Mouse (Mus musculus): ENCODE data around the gene Krt76. TPM values are rescaled to one million over a fixed set of nuclear protein-coding genes. Genes with fewer than 3 reads are reported as not detected.

The Krt76 gene
- polyA plus RNA-seq (2016; fragmentation: Nextera tagmentation; extraction: Ambion mirVana): not detected in 2 replicates

GRCm38 (mm10) chr15:101892820-101893219, at the start of gene Krt76:
Krt76 (minus strand) TSS chr15:101892920.
- Histone ChIP-seq H3K36me3 (no peaks in the 10 kb centered on the region), H3K9me3 (replicated peaks) (no peaks in the 10 kb centered on the region), H3K4me3 (no peak within 1 kb of the TSS), H3K27me3 (replicated peaks) (peaks cover 18% of the 10 kb centered on the region; the same call in 1 of the 2 replicates), H3K27ac (ENCODE audit: poor library complexity, severe bottlenecking) (no peak within 1 kb of the TSS), H3K4me1 (replicated peaks) (0 out of 2 replicates have a peak, but pooled peaks cover 3% of the 10 kb centered on the region), H3K4me2 (no peak within 1 kb of the TSS), H3K9ac (no peak within 1 kb of the TSS)
- no peak for ATAC-seq (ENCODE audit: insufficient number of reproducible peaks, low FRiP score)
- 55% methylated on average over 4 of the region's 4 CpGs for WGBS

GRCm38 (mm10) chr15:101941948-101942347, 49.2 kb upstream of the Krt76 start:
- 24% methylated on average over 8 of the region's 8 CpGs for WGBS
- ATAC-seq (ENCODE audit: insufficient number of reproducible peaks, low FRiP score): peak; percentile 73

DNA sequence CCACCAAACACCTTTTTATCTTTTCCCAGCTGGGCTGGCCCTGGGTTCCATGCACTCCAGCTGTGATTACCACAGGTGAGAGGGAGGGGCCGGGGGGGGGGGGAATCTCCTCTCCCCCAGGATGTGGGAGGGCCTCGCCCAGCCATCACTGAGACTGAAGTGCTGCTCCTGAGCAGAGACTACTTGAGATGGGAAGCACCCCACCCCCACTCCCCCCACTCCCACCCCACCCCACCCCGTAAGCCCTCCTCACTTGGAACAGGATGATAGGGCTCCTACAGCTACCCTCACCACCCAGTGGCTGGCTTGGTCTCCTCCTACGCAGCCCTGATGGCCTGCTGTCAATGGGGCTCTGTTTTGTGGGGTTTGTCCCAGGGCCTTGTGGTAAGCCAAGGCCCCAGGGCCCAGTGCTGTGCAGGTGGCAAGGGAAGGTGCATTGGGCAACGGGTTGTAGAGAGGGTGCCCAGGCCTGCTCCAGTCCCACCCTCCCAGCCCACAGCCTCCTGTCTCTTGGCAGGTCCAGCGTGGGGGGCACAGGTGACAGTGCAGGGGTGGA, 47.6 kb upstream of the Krt76 start, which contains the start of gene Krt79:
Krt79 (minus strand) TSS at position 51 of the 556 bp plus-strand sequence.
- no peak within 1 kb of the TSS for H3K27ac ChIP-seq (ENCODE audit: poor library complexity, severe bottlenecking)
- peaks cover 45% of the 10 kb centered on the region for H3K4me1 ChIP-seq (replicated peaks)
- 52% methylated on average over 6 of the region's 6 CpGs for WGBS
- ATAC-seq (ENCODE audit: insufficient number of reproducible peaks, low FRiP score): no peak
- no peak within 1 kb of the TSS for H3K4me3 ChIP-seq
- H3K4me2 ChIP-seq: no peak within 1 kb of the TSS
- H3K27me3 ChIP-seq (replicated peaks): peaks cover 9% of the 10 kb centered on the region; the same call in 1 of the 2 replicates
- no peak within 1 kb of the TSS for H3K9ac ChIP-seq
- H3K36me3 ChIP-seq: no peaks in the 10 kb centered on the region
- H3K9me3 ChIP-seq (replicated peaks): no peaks in the 10 kb centered on the region

More at GRCm38 (mm10) chr15:101941948-101942347, 49.2 kb upstream of the Krt76 start:
- Histone ChIP-seq H3K9ac (no peak overlapping the region), H3K4me1 (replicated peaks) (peaks cover 47% of the 10 kb centered on the region), H3K4me3 (no peak overlapping the region), H3K27me3 (replicated peaks) (peaks cover 4% of the 10 kb centered on the region; the same call in 1 of the 2 replicates), H3K9me3 (replicated peaks) (no peaks in the 10 kb centered on the region), H3K27ac (ENCODE audit: poor library complexity, severe bottlenecking) (peak overlapping the region; percentile 49; the same call in 1 of the 2 replicates), H3K36me3 (no peaks in the 10 kb centered on the region), H3K4me2 (0 out of 2 replicates have a peak overlapping the region, but pooled peaks have one; percentile 6)

- H3K27me3 ChIP-seq (replicated peaks): peaks cover 10% of the 10 kb centered on the region; the same call in 1 of the 2 replicates
- H3K9ac ChIP-seq: no peak overlapping the region
- WGBS: 67% methylated on average over 9 of the region's 9 CpGs
- no peak for ATAC-seq (ENCODE audit: insufficient number of reproducible peaks, low FRiP score)
- H3K4me2 ChIP-seq: no peak overlapping the region
- peaks cover 40% of the 10 kb centered on the region for H3K4me1 ChIP-seq (replicated peaks)
- no peak overlapping the region for H3K4me3 ChIP-seq
- no peaks in the 10 kb centered on the region for H3K9me3 ChIP-seq (replicated peaks)
- H3K36me3 ChIP-seq: no peaks in the 10 kb centered on the region
- no peak overlapping the region for H3K27ac ChIP-seq (ENCODE audit: poor library complexity, severe bottlenecking)
Measured at GRCm38 (mm10) chr15:101938600-101939308, 46.0 kb upstream of the Krt76 start.

DNA sequence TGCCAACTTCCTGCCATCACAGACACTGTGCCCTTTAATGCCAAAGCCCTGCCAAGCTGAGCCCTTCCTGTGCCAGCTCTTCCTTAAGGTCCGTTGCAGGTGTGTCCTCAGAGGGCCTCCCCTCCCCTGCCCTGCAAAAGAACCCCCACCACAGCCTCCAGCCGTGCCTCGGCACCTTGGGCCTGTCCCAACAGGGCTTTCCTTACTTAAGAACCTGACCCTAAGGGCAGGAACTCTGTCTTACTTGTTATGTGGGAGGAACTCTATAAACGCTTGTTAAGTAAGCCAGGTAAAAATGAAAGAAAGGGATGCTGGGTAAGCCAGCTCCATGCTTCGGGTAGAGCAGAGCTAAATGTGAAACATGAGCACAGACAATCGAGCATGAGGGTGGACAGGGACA, 40.3 kb upstream of the Krt76 start:
- H3K4me1 ChIP-seq (replicated peaks): peaks cover 19% of the 10 kb centered on the region
- H3K4me2 ChIP-seq: no peak overlapping the region
- H3K36me3 ChIP-seq: no peaks in the 10 kb centered on the region
- H3K27me3 ChIP-seq (replicated peaks): peaks cover 46% of the 10 kb centered on the region
- no peak overlapping the region for H3K4me3 ChIP-seq
- ATAC-seq (ENCODE audit: insufficient number of reproducible peaks, low FRiP score): no peak
- H3K9me3 ChIP-seq (replicated peaks): no peaks in the 10 kb centered on the region
- WGBS: 70% methylated on average over 6 of the region's 6 CpGs
- H3K9ac ChIP-seq: no peak overlapping the region
- H3K27ac ChIP-seq (ENCODE audit: poor library complexity, severe bottlenecking): no peak overlapping the region

GRCm38 (mm10) chr15:101929666-101930065, 36.9 kb upstream of the Krt76 start:
- Histone ChIP-seq H3K9ac (peak overlapping the region; percentile 31), H3K27me3 (replicated peaks) (peaks cover 46% of the 10 kb centered on the region), H3K4me3 (peak overlapping the region; percentile 39), H3K27ac (ENCODE audit: poor library complexity, severe bottlenecking) (no peak overlapping the region), H3K36me3 (no peaks in the 10 kb centered on the region), H3K4me1 (replicated peaks) (peaks cover 19% of the 10 kb centered on the region), H3K4me2 (peak overlapping the region; percentile 67), H3K9me3 (replicated peaks) (no peaks in the 10 kb centered on the region)
- WGBS: under 1% methylated on average over 17 of the region's 17 CpGs
- ATAC-seq (ENCODE audit: insufficient number of reproducible peaks, low FRiP score): no peak

GRCm38 (mm10) chr15:101929087-101929486, 36.4 kb upstream of the Krt76 start:
- Histone ChIP-seq H3K4me1 (replicated peaks) (peaks cover 19% of the 10 kb centered on the region), H3K4me3 (peak overlapping the region; percentile 39; the same call in 1 of the 2 replicates), H3K27ac (ENCODE audit: poor library complexity, severe bottlenecking) (no peak overlapping the region), H3K9me3 (replicated peaks) (no peaks in the 10 kb centered on the region), H3K4me2 (peak overlapping the region; percentile 67), H3K9ac (no peak overlapping the region), H3K36me3 (no peaks in the 10 kb centered on the region), H3K27me3 (replicated peaks) (peaks cover 51% of the 10 kb centered on the region)
- 11% methylated on average over 9 of the region's 9 CpGs for WGBS
- ATAC-seq (ENCODE audit: insufficient number of reproducible peaks, low FRiP score): no peak

DNA sequence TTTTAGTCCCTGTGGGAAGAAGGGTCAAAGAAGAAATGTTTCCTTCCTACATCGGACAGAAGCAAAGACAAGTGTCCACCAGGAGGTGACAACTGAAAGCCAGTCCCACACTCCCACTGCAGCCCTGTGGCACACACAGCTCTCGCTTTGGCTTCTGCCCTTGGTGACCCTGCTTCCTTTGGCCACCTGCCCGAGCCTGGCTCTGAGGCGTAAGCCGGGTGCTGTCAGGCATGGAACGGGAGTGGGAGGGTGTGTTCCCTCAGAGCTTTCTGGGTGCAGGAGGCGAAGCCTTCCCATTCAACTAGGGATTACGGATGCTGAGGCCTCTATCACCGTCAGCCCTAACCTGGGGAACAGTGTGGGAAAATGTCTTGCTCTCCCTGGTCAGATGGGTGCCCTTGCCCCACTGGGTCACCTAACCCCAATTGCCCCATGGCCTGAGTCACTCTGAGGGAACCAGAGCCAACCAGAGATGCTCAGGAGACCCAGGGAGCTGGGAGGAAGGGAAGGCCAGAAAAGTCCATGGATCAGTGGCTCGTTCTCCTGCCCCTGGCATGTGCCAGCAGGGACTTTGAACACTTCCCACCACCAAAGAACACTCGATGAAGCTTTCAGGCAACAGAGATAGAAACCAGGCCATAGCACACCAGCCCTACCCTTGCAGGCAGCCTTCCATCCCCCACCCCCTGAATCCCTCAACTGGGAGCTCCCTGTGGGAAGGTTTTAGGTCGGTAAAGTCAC, 34.8 kb upstream of the Krt76 start:
- Histone ChIP-seq H3K4me1 (replicated peaks) (peaks cover 19% of the 10 kb centered on the region), H3K36me3 (no peaks in the 10 kb centered on the region), H3K9me3 (replicated peaks) (no peaks in the 10 kb centered on the region), H3K4me3 (no peak overlapping the region), H3K27ac (ENCODE audit: poor library complexity, severe bottlenecking) (no peak overlapping the region), H3K4me2 (no peak overlapping the region), H3K27me3 (replicated peaks) (peaks cover 48% of the 10 kb centered on the region), H3K9ac (no peak overlapping the region)
- 0 out of 2 replicates have a peak, but pooled peaks have one; percentile 17 for ATAC-seq (ENCODE audit: insufficient number of reproducible peaks, low FRiP score)
- WGBS: 69% methylated on average over 12 of the region's 12 CpGs

DNA sequence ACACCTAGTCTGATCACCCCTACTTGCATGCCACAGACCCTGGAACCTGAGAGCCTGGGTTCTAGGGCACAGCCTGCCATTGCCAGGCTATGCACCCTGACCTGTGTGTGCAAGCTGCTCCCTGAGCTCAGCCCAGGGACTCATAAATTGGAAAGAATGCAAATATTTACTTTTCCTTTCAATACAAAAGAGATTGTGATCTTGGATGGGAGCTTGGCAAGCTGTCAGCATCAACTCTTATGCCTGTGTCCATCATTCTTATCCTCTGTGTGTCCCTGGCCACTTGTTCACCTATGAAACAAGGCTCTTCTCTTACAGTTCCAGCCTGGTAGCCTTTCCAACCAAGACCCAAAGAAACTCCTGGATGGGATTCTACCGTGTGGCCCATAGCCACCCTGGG, 32.3 kb upstream of the Krt76 start:
- H3K27ac ChIP-seq (ENCODE audit: poor library complexity, severe bottlenecking): no peak overlapping the region
- no peaks in the 10 kb centered on the region for H3K36me3 ChIP-seq
- no peak overlapping the region for H3K9ac ChIP-seq
- H3K4me2 ChIP-seq: no peak overlapping the region
- H3K4me1 ChIP-seq (replicated peaks): peaks cover 11% of the 10 kb centered on the region
- peaks cover 24% of the 10 kb centered on the region for H3K27me3 ChIP-seq (replicated peaks)
- WGBS: 83% methylated on average over 1 of the region's 1 CpGs
- no peak overlapping the region for H3K4me3 ChIP-seq
- no peaks in the 10 kb centered on the region for H3K9me3 ChIP-seq (replicated peaks)
- ATAC-seq (ENCODE audit: insufficient number of reproducible peaks, low FRiP score): no peak

DNA sequence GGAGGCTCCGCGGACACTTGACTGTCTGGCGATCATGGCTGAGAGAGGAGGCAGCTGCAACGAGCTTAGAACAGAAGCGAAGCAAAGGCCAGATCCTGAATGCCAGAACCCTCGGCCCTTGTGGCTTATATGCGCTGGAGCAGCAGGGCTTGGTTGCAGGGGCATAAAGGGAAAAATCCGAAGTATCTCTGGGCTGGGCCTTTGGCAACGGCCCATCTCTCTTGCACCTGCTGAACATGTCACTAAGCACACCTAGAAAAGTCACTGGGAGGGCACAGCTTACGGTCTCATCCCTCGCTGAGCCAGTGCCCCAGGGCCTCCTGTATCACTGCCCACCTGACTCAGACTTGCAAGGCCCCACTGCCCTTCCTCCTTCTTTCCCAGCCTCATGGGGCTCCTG, 31.9 kb upstream of the Krt76 start, which contains the start of gene Krt4:
Krt4 (minus strand) TSS at position 101 of the 400 bp plus-strand sequence.
- Histone ChIP-seq H3K4me1 (replicated peaks) (peaks cover 7% of the 10 kb centered on the region), H3K36me3 (no peaks in the 10 kb centered on the region), H3K27ac (ENCODE audit: poor library complexity, severe bottlenecking) (no peak within 1 kb of the TSS), H3K9ac (no peak within 1 kb of the TSS), H3K27me3 (replicated peaks) (peaks cover 24% of the 10 kb centered on the region), H3K4me2 (no peak within 1 kb of the TSS), H3K4me3 (no peak within 1 kb of the TSS), H3K9me3 (replicated peaks) (no peaks in the 10 kb centered on the region)
- ATAC-seq (ENCODE audit: insufficient number of reproducible peaks, low FRiP score): no peak
- 67% methylated on average over 11 of the region's 11 CpGs for WGBS

DNA sequence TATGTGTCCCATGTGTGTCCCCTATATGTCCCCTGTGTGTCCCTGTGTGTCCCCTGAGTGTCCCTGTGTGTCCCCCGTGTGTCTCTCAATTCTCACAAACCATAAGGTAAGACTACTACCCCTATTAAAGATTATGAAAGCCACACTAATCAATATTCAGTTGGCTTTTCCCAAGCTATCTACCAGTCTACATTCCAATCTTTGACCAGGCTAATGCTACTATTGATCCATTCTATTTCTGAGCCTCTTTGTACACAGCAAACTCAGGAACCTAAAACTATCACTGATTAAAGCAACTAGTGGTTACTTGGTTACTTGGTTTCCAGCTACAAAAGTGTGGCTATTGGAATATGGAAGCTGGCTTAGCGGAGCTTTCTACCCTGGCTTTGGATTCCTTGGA, 29.6 kb upstream of the Krt76 start:
- H3K27me3 ChIP-seq (replicated peaks): peaks cover 11% of the 10 kb centered on the region; the same call in 1 of the 2 replicates
- H3K4me3 ChIP-seq: no peak overlapping the region
- H3K27ac ChIP-seq (ENCODE audit: poor library complexity, severe bottlenecking): no peak overlapping the region
- H3K9ac ChIP-seq: no peak overlapping the region
- no peaks in the 10 kb centered on the region for H3K9me3 ChIP-seq (replicated peaks)
- no peaks in the 10 kb centered on the region for H3K36me3 ChIP-seq
- no peak for ATAC-seq (ENCODE audit: insufficient number of reproducible peaks, low FRiP score)
- WGBS: 79% methylated on average over 2 of the region's 2 CpGs
- no peaks in the 10 kb centered on the region for H3K4me1 ChIP-seq (replicated peaks)
- no peak overlapping the region for H3K4me2 ChIP-seq
